Mouse (Mus musculus) embryonic fibroblast, embryonic 13.5 days (primary cell): Measurements from ENCODE around the gene Fblim1.

ENCODE experiments used
- CTCF ChIP-seq: IDR thresholded peaks from 2 replicates; pipeline ENCODE4 v1.5.1; 2011; ENCODE audit warnings: mild to moderate bottlenecking, control low read depth, low read length, moderate library complexity, borderline replicate concordance; ENCODE audit not compliant: insufficient read depth
- POLR2A ChIP-seq: IDR thresholded peaks from 2 replicates; pipeline ENCODE4 v1.6.1; 2011; ENCODE audit warnings: low read depth, mild to moderate bottlenecking, control low read depth, low read length, moderate library complexity

GRCm38 (mm10) chr4:141625774-141626550 lies 20.1 kb upstream of the Fblim1 start:
- TF ChIP-seq CTCF (no peak), POLR2A (no peak)
